Mouse (Mus musculus) midbrain, postnatal 0 days (tissue): Measurements from ENCODE around the gene Lamb1. TPM values are rescaled to one million over a fixed set of nuclear protein-coding genes. Genes with fewer than 3 reads are reported as not detected.

Source experiments
- ATAC-seq: fragments of 200-750 bp; cut with Nextera tagmentation; 2 replicates; pipeline ENCODE4 v1.8.0; 2017; ENCODE audit warnings: moderate number of reproducible peaks, mild to moderate bottlenecking, moderate TSS enrichment, moderate library complexity; ENCODE audit not compliant: low FRiP score
- DNase-seq: peaks from one replicate; pipeline ENCODE4 v3.0.0-alpha.2; 2015; ENCODE audit warnings: low spot score
- H3K27ac ChIP-seq: fragments of 300-500 bp; sonication (generic); 2 replicates; pipeline ENCODE4 v1.5.1; 2014; ENCODE audit warnings: low read depth, mild to moderate bottlenecking, low read length, mixed read lengths
- H3K27me3 ChIP-seq: fragments of 300-500 bp; sonication (generic); 2 replicates; pipeline ENCODE4 v1.6.1; 2014; ENCODE audit warnings: low read length, control low read depth, mixed read lengths; ENCODE audit not compliant: insufficient read depth
- H3K36me3 ChIP-seq: fragments of 300-500 bp; sonication (generic); 2 replicates; pipeline ENCODE4 v1.6.1; 2014; ENCODE audit warnings: low read length, control low read depth, mixed read lengths; ENCODE audit not compliant: insufficient read depth
- H3K4me1 ChIP-seq: fragments of 300-500 bp; sonication (generic); 2 replicates; pipeline ENCODE4 v1.6.1; 2014; ENCODE audit warnings: mild to moderate bottlenecking, control low read depth, antibody characterized with exemption, low read length, mixed read lengths; ENCODE audit not compliant: insufficient read depth
- H3K4me2 ChIP-seq: fragments of 300-500 bp; sonication (generic); 2 replicates; pipeline ENCODE4 v1.6.1; 2014; ENCODE audit warnings: low read depth, mild to moderate bottlenecking, low read length, mixed read lengths; ENCODE audit not compliant: poor library complexity, severe bottlenecking
- H3K4me3 ChIP-seq: fragments of 300-500 bp; sonication (generic); 2 replicates; pipeline ENCODE4 v1.5.1; 2014; ENCODE audit warnings: low read depth, mild to moderate bottlenecking, low read length, moderate library complexity
- H3K9ac ChIP-seq: fragments of 300-500 bp; sonication (generic); replicated peaks from 2 replicates; pipeline ENCODE4 v1.6.1; 2014; ENCODE audit warnings: mild to moderate bottlenecking, low read length, moderate library complexity, mixed read lengths; ENCODE audit not compliant: poor library complexity, severe bottlenecking
- H3K9me3 ChIP-seq: fragments of 300-500 bp; sonication (generic); 2 replicates; pipeline ENCODE4 v1.6.1; 2016; ENCODE audit warnings: low read length, control low read depth
- CTCF ChIP-seq: IDR thresholded peaks from 2 replicates; pipeline ENCODE4 v1.5.1; 2016; ENCODE audit warnings: antibody characterized with exemption, mild to moderate bottlenecking
- WGBS: fragments of 180-500 bp; shearing (Covaris S2); extraction: QIAGEN DNeasy Blood & Tissue Kit; methylation state at CpG from one replicate; pipeline ENCODE4 v1.1.7; 2014; 5-methylcytosine and 5-hydroxymethylcytosine counted together
- polyA plus RNA-seq: library from polyadenylated mRNA; unstranded; fragments of >200 nt; fragmentation: Nextera tagmentation; extraction: Ambion mirVana; gene quantifications from 2 replicates; pipeline ENCODE4 v1.2.1, GENCODE M21; 2015
- total RNA-seq: library from RNA; depleted of rRNA; stranded (reverse); fragments of >200 nt; gene quantifications from 2 replicates; pipeline ENCODE4 v1.2.3, GENCODE M21; 2014

Lamb1 gene
- total and polyA plus RNA-seq, 2 experiments from 2014 or later: 7.6 to 19.5 TPM

DNA sequence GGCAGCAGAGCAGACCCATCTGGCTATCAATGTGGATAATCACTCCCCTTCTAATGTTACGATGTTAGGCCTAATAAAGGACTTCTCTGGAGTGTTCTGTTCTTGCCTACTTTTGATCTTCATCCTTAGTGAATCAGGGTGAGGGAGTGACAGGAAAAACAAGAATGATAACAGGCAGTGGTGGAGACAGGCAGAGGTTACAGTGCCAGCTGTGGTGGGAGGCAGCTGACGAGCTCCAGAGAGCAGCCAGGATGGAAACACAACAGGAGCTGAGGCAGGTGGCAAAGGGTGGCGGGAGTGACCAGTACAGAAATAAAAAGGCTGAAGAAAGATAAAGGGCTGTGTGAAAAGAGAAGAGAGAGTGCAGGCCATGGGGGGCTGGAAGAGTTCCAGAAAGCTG is 101.4 kb downstream of the Lamb1 start:
- DNase-seq (no peak), ATAC-seq (no peak)
- Histone ChIP-seq H3K4me3 (no peak overlapping the region), H3K4me1 (no peaks in the 10 kb centered on the region), H3K4me2 (no peak overlapping the region), H3K9me3 (no peaks in the 10 kb centered on the region), H3K9ac (no peak overlapping the region), H3K36me3 (no peaks in the 10 kb centered on the region), H3K27me3 (no peaks in the 10 kb centered on the region), H3K27ac (no peak overlapping the region)
- 61% methylated on average over 3 of the region's 3 CpGs for WGBS
- no peak for TF ChIP-seq CTCF

DNA sequence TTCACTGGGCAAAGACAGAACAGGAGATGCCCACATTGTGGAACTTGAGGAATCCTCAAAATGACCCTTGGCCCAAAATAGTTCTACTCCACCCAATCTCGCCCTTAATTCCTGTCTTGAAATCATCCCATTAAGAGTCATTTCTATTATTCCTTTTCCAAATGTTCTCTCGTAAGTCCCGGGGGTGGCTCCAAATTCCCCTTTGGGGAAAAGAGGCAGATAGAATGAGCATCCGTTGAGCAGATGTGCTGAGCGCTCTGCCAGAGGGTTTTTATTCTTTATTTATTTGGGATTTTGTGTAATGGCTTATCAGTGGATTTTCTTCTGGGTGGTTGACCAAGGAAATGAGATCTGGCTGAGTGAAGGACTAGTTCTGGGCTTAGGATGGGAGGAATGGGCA is 102.7 kb downstream of the Lamb1 start:
- H3K9ac ChIP-seq: no peak overlapping the region
- no peak overlapping the region for H3K27ac ChIP-seq
- no peaks in the 10 kb centered on the region for H3K9me3 ChIP-seq
- H3K4me2 ChIP-seq: no peak overlapping the region
- H3K4me3 ChIP-seq: no peak overlapping the region
- WGBS: 84% methylated on average over 5 of the region's 5 CpGs
- DNase-seq: no peak
- TF ChIP-seq CTCF: no peak
- ATAC-seq: no peak
- H3K36me3 ChIP-seq: no peaks in the 10 kb centered on the region
- no peaks in the 10 kb centered on the region for H3K4me1 ChIP-seq
- no peaks in the 10 kb centered on the region for H3K27me3 ChIP-seq

DNA sequence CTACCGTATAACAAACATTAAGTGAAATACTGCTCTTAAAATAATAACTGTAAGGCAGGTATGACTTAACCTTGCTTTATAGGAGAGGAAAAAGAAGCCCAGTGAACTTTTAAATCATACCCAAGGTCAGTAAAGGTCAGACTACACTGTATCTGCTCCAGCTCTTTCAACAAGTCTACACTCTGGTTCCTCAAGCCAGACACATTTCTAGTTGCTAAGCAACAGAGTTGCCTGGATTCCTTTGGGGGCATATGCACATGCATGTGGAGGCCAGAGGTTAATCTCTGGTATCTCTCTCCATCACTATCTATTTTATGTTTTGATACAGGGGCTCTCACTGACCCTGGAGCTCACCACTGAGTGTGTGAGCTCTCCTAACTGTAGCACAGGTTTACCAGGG is 104.1 kb downstream of the Lamb1 start:
- H3K4me3 ChIP-seq: no peak overlapping the region
- no peak overlapping the region for H3K4me2 ChIP-seq
- no peak overlapping the region for H3K9ac ChIP-seq
- H3K36me3 ChIP-seq: no peaks in the 10 kb centered on the region
- H3K27ac ChIP-seq: no peak overlapping the region
- no peak for TF ChIP-seq CTCF
- H3K4me1 ChIP-seq: no peaks in the 10 kb centered on the region
- 92% methylated on average over 1 of the region's 1 CpGs for WGBS
- no peak for DNase-seq
- no peaks in the 10 kb centered on the region for H3K27me3 ChIP-seq
- no peaks in the 10 kb centered on the region for H3K9me3 ChIP-seq
- ATAC-seq: no peak

DNA sequence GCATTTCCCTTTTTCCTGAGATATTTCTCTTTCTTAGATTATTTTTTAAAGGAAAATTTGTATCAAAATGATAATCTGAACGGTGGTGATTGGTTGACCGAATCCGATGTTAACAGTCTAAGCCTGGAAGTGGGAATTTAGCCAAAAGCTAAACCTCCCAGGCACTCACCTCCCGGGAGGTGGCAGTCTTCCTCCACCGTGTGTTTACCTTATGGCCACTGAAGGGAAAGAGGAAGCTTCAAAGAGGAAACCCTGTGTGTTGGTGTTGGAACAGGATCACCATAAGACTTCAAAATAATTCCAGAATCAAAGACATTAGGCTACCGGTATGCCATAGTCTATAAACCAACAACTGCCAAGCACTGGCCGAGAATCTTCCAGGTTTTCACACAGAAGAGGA is 104.6 kb downstream of the Lamb1 start:
- Histone ChIP-seq H3K9ac (no peak overlapping the region), H3K4me2 (no peak overlapping the region), H3K9me3 (no peaks in the 10 kb centered on the region), H3K27ac (no peak overlapping the region), H3K4me1 (no peaks in the 10 kb centered on the region), H3K36me3 (no peaks in the 10 kb centered on the region), H3K27me3 (no peaks in the 10 kb centered on the region), H3K4me3 (no peak overlapping the region)
- ATAC-seq (no peak), DNase-seq (no peak)
- 78% methylated on average over 7 of the region's 7 CpGs for WGBS
- TF ChIP-seq CTCF: peak; percentile 12; the same call in 1 of the 2 replicates

DNA sequence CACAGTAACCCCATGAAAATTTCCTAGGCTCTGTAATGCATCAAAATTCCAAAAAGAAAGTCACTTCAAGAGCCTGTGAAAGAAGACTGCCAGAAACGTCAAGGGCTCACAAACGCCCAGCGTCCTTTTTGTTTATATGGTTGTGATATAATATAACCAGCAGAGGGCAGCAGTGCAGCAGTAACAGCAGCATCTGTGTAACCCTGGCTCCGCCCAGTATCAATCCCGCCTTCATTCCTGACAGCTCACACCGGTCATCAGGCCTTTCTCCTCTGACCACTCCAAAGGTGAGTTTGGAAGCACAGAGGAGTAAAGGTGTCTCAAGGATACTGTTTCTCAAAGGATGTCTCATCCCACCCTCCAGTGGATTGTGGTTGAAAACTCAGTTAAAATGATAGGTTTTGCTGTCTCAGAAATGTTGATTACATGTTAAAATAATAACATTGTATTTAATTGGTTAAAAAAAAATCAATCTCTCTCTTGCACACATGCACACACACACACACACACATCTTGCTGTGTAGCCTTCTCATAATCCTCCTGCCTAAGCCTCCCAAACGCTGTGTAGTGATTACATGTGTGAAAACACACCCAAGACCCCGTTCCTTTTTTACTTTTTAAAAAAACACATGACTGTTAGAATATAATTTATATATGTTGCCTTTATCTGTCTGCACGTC is 109.7 kb downstream of the Lamb1 start:
- Histone ChIP-seq H3K4me2 (peak overlapping the region; percentile 35; the same call in 1 of the 2 replicates), H3K36me3 (no peaks in the 10 kb centered on the region), H3K4me3 (no peak overlapping the region), H3K9me3 (no peaks in the 10 kb centered on the region), H3K9ac (no peak overlapping the region), H3K4me1 (no peaks in the 10 kb centered on the region), H3K27ac (no peak overlapping the region), H3K27me3 (no peaks in the 10 kb centered on the region)
- TF ChIP-seq CTCF: peak; percentile 89
- 32% methylated on average over 9 of the region's 9 CpGs for WGBS
- DNase-seq (peak; percentile 92), ATAC-seq (peak; percentile 82)

DNA sequence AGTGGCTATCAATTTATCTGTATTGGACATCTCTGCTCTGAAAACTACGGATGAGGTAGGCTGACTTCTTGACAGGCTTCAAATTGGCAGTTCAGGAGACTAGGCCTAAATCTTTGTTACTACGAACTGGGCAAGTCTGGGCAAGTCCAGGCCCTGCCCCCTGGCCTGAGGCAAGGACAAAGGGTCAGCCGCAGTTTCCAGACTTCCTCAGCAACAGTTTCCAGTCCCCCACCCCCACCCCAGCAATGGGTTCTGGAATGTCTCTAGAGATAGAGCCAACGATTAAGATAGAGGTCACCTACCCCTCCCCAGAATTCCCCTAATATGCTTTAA is 110.2 kb downstream of the Lamb1 start:
- no peak for TF ChIP-seq CTCF
- H3K9ac ChIP-seq: no peak overlapping the region
- H3K4me3 ChIP-seq: no peak overlapping the region
- ATAC-seq (no peak), DNase-seq (no peak)
- H3K36me3 ChIP-seq: no peaks in the 10 kb centered on the region
- no peak overlapping the region for H3K4me2 ChIP-seq
- no peaks in the 10 kb centered on the region for H3K9me3 ChIP-seq
- WGBS: 76% methylated on average over 4 of the region's 4 CpGs
- no peaks in the 10 kb centered on the region for H3K4me1 ChIP-seq
- no peak overlapping the region for H3K27ac ChIP-seq
- H3K27me3 ChIP-seq: no peaks in the 10 kb centered on the region
